ENCODE assay signal across 9 mouse cellular contexts in the genomic region with DNA sequence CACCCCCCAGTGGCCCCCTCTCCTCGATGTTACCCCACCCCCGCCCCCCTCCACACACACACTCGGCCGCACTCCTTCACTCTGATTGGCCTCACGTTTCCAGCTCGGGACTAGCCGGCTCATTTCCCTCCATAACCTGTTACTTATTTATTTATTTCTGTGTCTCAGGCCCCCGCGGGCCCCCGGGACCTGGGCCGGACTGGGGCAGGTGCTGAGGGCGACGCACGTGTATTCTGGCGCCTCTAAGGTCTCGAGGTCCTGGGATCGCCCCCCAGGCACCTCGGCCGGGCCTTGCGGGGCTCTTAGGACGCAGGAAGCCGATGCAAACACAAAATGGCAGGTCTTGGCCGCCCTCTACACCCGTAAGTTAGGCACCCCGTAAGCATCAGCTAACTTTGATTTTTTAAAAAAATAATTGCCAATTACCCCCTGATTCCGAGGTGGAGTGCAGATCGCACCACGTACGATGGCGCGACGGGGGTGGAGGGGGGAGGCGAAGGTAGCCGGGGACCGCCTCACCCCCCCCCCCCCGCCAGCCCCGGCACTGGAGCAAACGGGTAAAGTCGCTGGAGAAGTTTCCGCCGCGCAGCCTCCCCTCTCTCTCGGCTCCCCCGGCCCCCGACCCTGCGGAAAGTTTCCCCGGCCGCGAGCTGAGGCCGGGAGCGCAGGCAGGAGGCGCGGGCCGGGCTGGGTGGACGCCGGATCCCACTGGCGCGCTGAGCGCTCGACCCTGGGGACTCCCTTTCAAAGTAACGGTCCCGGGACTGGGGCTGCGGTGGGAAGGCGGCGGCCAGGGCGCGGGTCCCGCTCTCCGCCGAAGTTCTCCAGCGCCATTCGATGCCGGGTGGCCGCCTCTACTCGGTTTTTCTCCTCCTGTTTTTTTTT. TPM values are rescaled to one million over a fixed set of nuclear protein-coding genes. Genes with fewer than 3 reads are reported as not detected.
DNase-seq lines count a peak whose midpoint lies in the region; ATAC-seq lines count a peak whose summit lies in the region.
"Had no signal": no experiment of that assay in that cellular context is flagged by ENCODE, and none has a peak within 500 bp of the region (broad histone marks: within the 10 kb centered on the region; RNA-seq: fewer than 3 reads in every experiment).

No protein-coding gene starts in this region.

- WGBS in embryonic facial prominence, embryonic 10.5 days, result under 1% methylated on average over 75 of the region's 75 CpGs
- WGBS in liver, embryonic 13.5 days (ENCODE audit: insufficient replicate concordance), result 1% methylated on average over 75 of the region's 75 CpGs
- WGBS in stomach, embryonic 15.5 days, result 1% methylated on average over 60 of the region's 75 CpGs

- no peak for ATAC-seq in liver, embryonic 13.5 days (ENCODE audit: low read depth)
- peak; percentile 25; the same call in 1 of the 2 replicates for ATAC-seq in stomach, embryonic 15.5 days (ENCODE audit: insufficient read depth, low FRiP score, low read depth)

- no peaks in the 10 kb centered on the region for H3K9me3 ChIP-seq in embryonic facial prominence, embryonic 10.5 days
- H3K9me3 ChIP-seq in liver, embryonic 13.5 days (replicated peaks), result no peaks in the 10 kb centered on the region
- no peaks in the 10 kb centered on the region for H3K9me3 ChIP-seq in stomach, embryonic 15.5 days

- intact Hi-C loops in heart, postnatal 36 days (cut with DNase I), result loop anchor here (10.0 kb wide), 2 partner anchors 163 to 293 kb away; no protein-coding TSS in a partner anchor

- H3K27me3 ChIP-seq in embryonic facial prominence, embryonic 10.5 days (replicated peaks; ENCODE audit: low read depth, poor library complexity, severe bottlenecking), result peaks cover 96% of the 10 kb centered on the region
- H3K27me3 ChIP-seq in liver, embryonic 13.5 days, result peaks cover 95% of the 10 kb centered on the region
- H3K27me3 ChIP-seq in stomach, embryonic 15.5 days (replicated peaks), result peaks cover 55% of the 10 kb centered on the region

- peak overlapping the region; percentile 90 for H3K27ac ChIP-seq in embryonic facial prominence, embryonic 10.5 days (replicated peaks)
- no peak overlapping the region for H3K27ac ChIP-seq in liver, embryonic 13.5 days
- H3K27ac ChIP-seq in stomach, embryonic 15.5 days, result peak overlapping the region; percentile 79

- no peak overlapping the region for H3K9ac ChIP-seq in liver, embryonic 13.5 days
- peak overlapping the region; percentile 65; the same call in 1 of the 2 replicates for H3K9ac ChIP-seq in stomach, embryonic 15.5 days

- H3K4me1 ChIP-seq in embryonic facial prominence, embryonic 10.5 days, result peaks cover 73% of the 10 kb centered on the region
- no peaks in the 10 kb centered on the region for H3K4me1 ChIP-seq in liver, embryonic 13.5 days (replicated peaks)
- H3K4me1 ChIP-seq in stomach, embryonic 15.5 days, result peaks cover 15% of the 10 kb centered on the region

- H3K36me3 ChIP-seq in embryonic facial prominence, embryonic 10.5 days (replicated peaks), result no peaks in the 10 kb centered on the region
- H3K36me3 ChIP-seq in liver, embryonic 13.5 days, result no peaks in the 10 kb centered on the region
- H3K36me3 ChIP-seq in stomach, embryonic 15.5 days, result no peaks in the 10 kb centered on the region

- H3K4me3 ChIP-seq in embryonic facial prominence, embryonic 10.5 days, result peak overlapping the region; percentile 76
- H3K4me3 ChIP-seq in liver, embryonic 13.5 days (replicated peaks), result peak overlapping the region; percentile 48
- H3K4me3 ChIP-seq in stomach, embryonic 15.5 days (replicated peaks), result peak overlapping the region; percentile 57

- DNase-seq in kidney, adult 18-20 months, result peak; percentile 12
- no peak for DNase-seq in kidney, postnatal 25 days
- peak; percentile 52 to 84 for DNase-seq in adrenal gland, adult (ENCODE audit: inconsistent age in 2 of 2, low spot score in 1 of 2)
- peak; percentile 81 for DNase-seq in embryonic facial prominence, embryonic 10.5 days (ENCODE audit: low spot score)
- peak; percentile 8 to 38 for DNase-seq in heart, postnatal 36 days
- no peak for DNase-seq in liver, embryonic 13.5 days
- DNase-seq in spleen, adult 12 weeks (ENCODE audit: low spot score), result no peak

- peak overlapping the region; percentile 62 for H3K4me2 ChIP-seq in liver, embryonic 13.5 days
- H3K4me2 ChIP-seq in stomach, embryonic 15.5 days, result peak overlapping the region; percentile 99

RNA-seq across cellular contexts. Expression of a gene that starts 1.7 kb away (rescaled TPM):
- 15.6 and 19.0 TPM in 2 replicates for polyA plus RNA-seq in embryonic facial prominence, embryonic 10.5 days (2016; fragmentation: Nextera tagmentation; extraction: Ambion mirVana)
- 1 to 10 TPM; 5.7 to 8.2 TPM for total RNA-seq in heart, postnatal 36 days (2021)
- 0.09 and 0.10 TPM in 2 replicates for polyA plus RNA-seq in liver, embryonic 13.5 days (2015; fragmentation: Nextera tagmentation; extraction: Ambion mirVana)
- polyA plus RNA-seq in stomach, embryonic 15.5 days (2015; fragmentation: Nextera tagmentation; extraction: Ambion mirVana), result 12.8 and 14.0 TPM in 2 replicates
- total RNA-seq: hematopoietic stem cell, adult 5-6 weeks had no signal

Comparison
In these comparisons a context has a peak if more than half of its experiments do, and no peak if none do; other contexts are left out.
1. DNase-seq: peak in kidney, adult 18-20 months (single experiment), adrenal gland, adult (2 of 2), embryonic facial prominence, embryonic 10.5 days (single experiment) and heart, postnatal 36 days (2 of 2); none in kidney, postnatal 25 days (0 of 2), liver, embryonic 13.5 days (single experiment) and spleen, adult 12 weeks (single experiment).
2. RNA of a gene that starts 1.7 kb away (polyA plus RNA-seq): 15.6 to 19.0 TPM in embryonic facial prominence, embryonic 10.5 days and 12.8 to 14.0 TPM in stomach, embryonic 15.5 days; 0.09 to 0.10 TPM in liver, embryonic 13.5 days; every median in the first group is over 10 times any median in the second.
3. Peak in every context shown above with its lines, with median percentiles within 50 percentile points of each other: H3K4me3 ChIP-seq.